Mouse (Mus musculus): ENCODE data around the gene Mybpc1. TPM values are rescaled to one million over a fixed set of nuclear protein-coding genes. Genes with fewer than 3 reads are reported as not detected.

The Mybpc1 gene
- not detected for polyA plus RNA-seq (2014; fragmentation: Illumina TruSeq; extraction: RNeasy Lipid Tissue Mini Kit (QIAGEN cat#74804); ENCODE audit: low replicate concordance)

GRCm38 (mm10) chr10:88604943-88605342 is at the start of gene Mybpc1:
Gene Mybpc1 (minus strand): TSS chr10:88605152.

GRCm38 (mm10) chr10:88503421-88504314 is 101.3 kb downstream of the Mybpc1 start, which contains the start of gene Chpt1:
Gene Chpt1 (minus strand): TSS chr10:88504073.

Other genes starting within 250 kb of the Mybpc1 start
- gene Dram1, start 226.1 kb downstream of the Mybpc1 start, polyA plus RNA-seq (2014; fragmentation: Illumina TruSeq; extraction: RNeasy Lipid Tissue Mini Kit (QIAGEN cat#74804); ENCODE audit: low replicate concordance): 6.2 TPM
- gene Gnptab, start 226.0 kb downstream of the Mybpc1 start, polyA plus RNA-seq (2014; fragmentation: Illumina TruSeq; extraction: RNeasy Lipid Tissue Mini Kit (QIAGEN cat#74804); ENCODE audit: low replicate concordance): 33.8 TPM
- gene Sycp3, start 145.6 kb downstream of the Mybpc1 start, polyA plus RNA-seq (2014; fragmentation: Illumina TruSeq; extraction: RNeasy Lipid Tissue Mini Kit (QIAGEN cat#74804); ENCODE audit: low replicate concordance): 1.2 TPM
- 1,361 TPM for gene Chpt1, start 101.1 kb downstream of the Mybpc1 start, polyA plus RNA-seq (2014; fragmentation: Illumina TruSeq; extraction: RNeasy Lipid Tissue Mini Kit (QIAGEN cat#74804); ENCODE audit: low replicate concordance)
- not detected for gene Spic, start 79.9 kb upstream of the Mybpc1 start, polyA plus RNA-seq (2014; fragmentation: Illumina TruSeq; extraction: RNeasy Lipid Tissue Mini Kit (QIAGEN cat#74804); ENCODE audit: low replicate concordance)
- 460 TPM for gene Arl1, start 125.7 kb upstream of the Mybpc1 start, polyA plus RNA-seq (2014; fragmentation: Illumina TruSeq; extraction: RNeasy Lipid Tissue Mini Kit (QIAGEN cat#74804); ENCODE audit: low replicate concordance)
- gene Utp20, start 221.7 kb upstream of the Mybpc1 start, polyA plus RNA-seq (2014; fragmentation: Illumina TruSeq; extraction: RNeasy Lipid Tissue Mini Kit (QIAGEN cat#74804); ENCODE audit: low replicate concordance): 6.3 TPM